Comparison of ENCODE assay signal across 8 mouse cellular contexts in genomic region chr4:150087890-150088530, GRCm38 (mm10). TPM values are rescaled to one million over a fixed set of nuclear protein-coding genes. Genes with fewer than 3 reads are reported as not detected.
DNase-seq lines count a peak whose midpoint lies in the region; ATAC-seq and TF ChIP-seq lines count a peak whose summit lies in the region.

No protein-coding gene starts in this region.

- 0 out of 2 replicates have a peak, but pooled peaks cover 2% of the 10 kb centered on the region for H3K9me3 ChIP-seq in erythroblast, embryonic 14.5 days (ENCODE audit: control insufficient read depth, low read length)
- no peaks in the 10 kb centered on the region for H3K9me3 ChIP-seq in ES-Bruce4 (replicated peaks; ENCODE audit: control insufficient read depth, insufficient read depth, low read length, poor library complexity, severe bottlenecking)
- 0 out of 2 replicates have a peak, but pooled peaks cover 2% of the 10 kb centered on the region for H3K9me3 ChIP-seq in heart, embryonic 16.5 days (replicated peaks; ENCODE audit: control insufficient read depth, low read length)

- peak overlapping the region; percentile 53 for H3K4me3 ChIP-seq in erythroblast, embryonic 14.5 days (replicated peaks)
- H3K4me3 ChIP-seq in ES-Bruce4 (ENCODE audit: low read depth, low read length) = peak overlapping the region; percentile 59
- H3K4me3 ChIP-seq in heart, embryonic 16.5 days (ENCODE audit: low read length) = peak overlapping the region; percentile 75

- H3K27ac ChIP-seq in ES-Bruce4 (ENCODE audit: insufficient read depth, low read length) = no peak overlapping the region
- H3K27ac ChIP-seq in heart, embryonic 16.5 days (ENCODE audit: low read length) = peak overlapping the region; percentile 96

- peaks cover 16% of the 10 kb centered on the region for H3K4me1 ChIP-seq in erythroblast, embryonic 14.5 days (ENCODE audit: control insufficient read depth)
- no peaks in the 10 kb centered on the region for H3K4me1 ChIP-seq in ES-Bruce4 (ENCODE audit: control insufficient read depth, insufficient read depth, low read length)
- peaks cover 33% of the 10 kb centered on the region for H3K4me1 ChIP-seq in heart, embryonic 16.5 days (ENCODE audit: control insufficient read depth, insufficient read depth, low read length)

- peak overlapping the region; percentile 7 for H3K9ac ChIP-seq in ES-Bruce4 (ENCODE audit: low read depth, poor library complexity, severe bottlenecking)
- peak overlapping the region; percentile 93 for H3K9ac ChIP-seq in heart, embryonic 16.5 days (ENCODE audit: low read length)

- DNase-seq in lung, postnatal 14 days = peak; percentile 52
- no peak for DNase-seq in ovary, adult 18-20 months (ENCODE audit: low spot score)
- no peak for DNase-seq in spleen, adult 18-20 months
- no peak for DNase-seq in left cerebral cortex, adult 8-10 months (ENCODE audit: low spot score in 2 of 2)

- peak overlapping the region; percentile 98 for H3K4me2 ChIP-seq in heart, embryonic 16.5 days (ENCODE audit: low read depth, low read length)

- TF ChIP-seq CTCF in ES-Bruce4 (IDR thresholded peaks at IDR 0.05; ENCODE audit: low read depth, low read length) = no peak

- no peaks in the 10 kb centered on the region for H3K36me3 ChIP-seq in erythroblast, embryonic 14.5 days (ENCODE audit: control insufficient read depth)
- H3K36me3 ChIP-seq in ES-Bruce4 (ENCODE audit: control insufficient read depth, insufficient read depth, low read length, poor library complexity, severe bottlenecking) = no peaks in the 10 kb centered on the region
- no peaks in the 10 kb centered on the region for H3K36me3 ChIP-seq in heart, embryonic 16.5 days (ENCODE audit: control insufficient read depth, insufficient read depth)

- WGBS in heart, embryonic 16.5 days = 16% methylated on average over 29 of the region's 29 CpGs

- peaks cover 25% of the 10 kb centered on the region for H3K27me3 ChIP-seq in erythroblast, embryonic 14.5 days (ENCODE audit: control insufficient read depth)
- H3K27me3 ChIP-seq in ES-Bruce4 (ENCODE audit: control insufficient read depth, insufficient read depth, low read length, poor library complexity, severe bottlenecking) = no peaks in the 10 kb centered on the region
- no peaks in the 10 kb centered on the region for H3K27me3 ChIP-seq in heart, embryonic 16.5 days (ENCODE audit: control insufficient read depth, insufficient read depth, low read length)

- ATAC-seq in erythroblast, adult 5-6 weeks (replicated peaks; ENCODE audit: low FRiP score, poor library complexity, severe bottlenecking) = no peak
- no peak for ATAC-seq in heart, embryonic 16.5 days (replicated peaks; ENCODE audit: extremely low read depth, insufficient read depth, low FRiP score)

- TF ChIP-seq EP300 in ES-Bruce4 (IDR thresholded peaks at IDR 0.05; ENCODE audit: insufficient read depth, low read depth, low read length) = no peak

- TF ChIP-seq POLR2A in ES-Bruce4 (IDR thresholded peaks at IDR 0.05; ENCODE audit: insufficient read depth, low read length) = no peak

RNA-seq across cellular contexts. Expression of gene Gpr157, which starts 0.8 kb away (rescaled TPM):
- 0.01 and 0.02 TPM in 2 replicates for polyA plus RNA-seq in erythroblast, embryonic 14.5 days (2012)
- total RNA-seq in erythroblast, adult 5-6 weeks (2015; ENCODE audit: low replicate concordance) = 0.19 and 2.1 TPM in 2 replicates
- 0.43 and 0.98 TPM in 2 replicates for total RNA-seq in erythroblast, adult 5-6 weeks (2017; ENCODE audit: low replicate concordance)
- polyA plus RNA-seq in ES-Bruce4 (2011; ENCODE audit: insufficient read depth, insufficient read length, low read depth, missing spikeins) = 2.2 and 2.7 TPM in 2 replicates
- 4.3 and 4.5 TPM in 2 replicates for polyA plus RNA-seq in heart, embryonic 16.5 days (2015; fragmentation: Nextera tagmentation; extraction: Ambion mirVana)
- total RNA-seq in left cerebral cortex, adult 8-10 months (2022) = 1 to 10 TPM; 1.9 to 3.4 (median 2.4) TPM

RNA-seq across cellular contexts. Expression of gene Slc2a5, which starts 31.1 kb away (rescaled TPM):
- not detected in 2 replicates for polyA plus RNA-seq in erythroblast, embryonic 14.5 days (2012)
- not detected in 2 replicates for total RNA-seq in erythroblast, adult 5-6 weeks (2015; ENCODE audit: low replicate concordance)
- not detected in 2 replicates for total RNA-seq in erythroblast, adult 5-6 weeks (2017; ENCODE audit: low replicate concordance)
- polyA plus RNA-seq in ES-Bruce4 (2011; ENCODE audit: insufficient read depth, insufficient read length, low read depth, missing spikeins) = 2.2 TPM in 2 replicates
- polyA plus RNA-seq in heart, embryonic 16.5 days (2015; fragmentation: Nextera tagmentation; extraction: Ambion mirVana) = 0.49 and 0.77 TPM in 2 replicates
- total RNA-seq in left cerebral cortex, adult 8-10 months (2022) = 10 to 100 TPM in 1 of 4 experiments, 1 to 10 TPM in 3; 5.5 to 10.1 (median 8.7) TPM
